Mouse (Mus musculus) kidney, embryonic 16.5 days (tissue): ENCODE results near the gene Heatr9. TPM values are rescaled to one million over a fixed set of nuclear protein-coding genes. Genes with fewer than 3 reads are reported as not detected.

Source experiments
- ATAC-seq: fragments of 200-750 bp; cut with Nextera tagmentation; 2 replicates; pipeline ENCODE4 v1.8.0; 2017; ENCODE audit warnings: moderate TSS enrichment; ENCODE audit not compliant: low FRiP score, low TSS enrichment
- H3K27ac ChIP-seq: fragments of 300-500 bp; sonication (generic); 2 replicates; pipeline ENCODE4 v1.5.1; 2014; ENCODE audit warnings: low read length
- H3K27me3 ChIP-seq: fragments of 300-500 bp; sonication (generic); 2 replicates; pipeline ENCODE4 v1.6.1; 2014; ENCODE audit warnings: low read length, control low read depth, mixed read lengths; ENCODE audit not compliant: insufficient read depth
- H3K36me3 ChIP-seq: fragments of 300-500 bp; sonication (generic); 2 replicates; pipeline ENCODE4 v1.6.1; 2014; ENCODE audit warnings: low read length, control low read depth, mixed read lengths; ENCODE audit not compliant: insufficient read depth
- H3K4me1 ChIP-seq: fragments of 300-500 bp; sonication (generic); 2 replicates; pipeline ENCODE4 v1.6.1; 2014; ENCODE audit warnings: low read length, control low read depth, mixed read lengths; ENCODE audit not compliant: insufficient read depth
- H3K4me2 ChIP-seq: fragments of 300-500 bp; sonication (generic); replicated peaks from 2 replicates; pipeline ENCODE4 v1.6.1; 2014; ENCODE audit warnings: low read depth, low read length
- H3K4me3 ChIP-seq: fragments of 300-500 bp; sonication (generic); 2 replicates; pipeline ENCODE4 v1.5.1; 2014; ENCODE audit warnings: mild to moderate bottlenecking, low read length
- H3K9ac ChIP-seq: fragments of 300-500 bp; sonication (generic); replicated peaks from 2 replicates; pipeline ENCODE4 v1.6.1; 2014; ENCODE audit warnings: low read length
- H3K9me3 ChIP-seq: fragments of 300-500 bp; sonication (generic); 2 replicates; pipeline ENCODE4 v1.6.1; 2016; ENCODE audit warnings: low read length, control low read depth
- WGBS: fragments of 180-500 bp; shearing (Covaris S2); extraction: QIAGEN DNeasy Blood & Tissue Kit; methylation state at CpG from one replicate; pipeline ENCODE4 v1.1.7; 2014; 5-methylcytosine and 5-hydroxymethylcytosine counted together
- polyA plus RNA-seq: library from polyadenylated mRNA; unstranded; fragments of >200 nt; fragmentation: Nextera tagmentation; extraction: Ambion mirVana; gene quantifications from 2 replicates; pipeline ENCODE4 v1.2.1, GENCODE M21; 2015

Gene Heatr9
- polyA plus RNA-seq, 1 experiment from 2014 or later: 0.07 TPM

- Histone ChIP-seq H3K4me1 (no peaks in the 10 kb centered on the region), H3K27ac (no peak overlapping the region), H3K9me3 (no peaks in the 10 kb centered on the region), H3K4me3 (no peak overlapping the region), H3K36me3 (peaks cover 8% of the 10 kb centered on the region), H3K9ac (no peak overlapping the region), H3K4me2 (no peak overlapping the region), H3K27me3 (no peaks in the 10 kb centered on the region)
- no peak for ATAC-seq
- 83% methylated on average over 4 of the region's 4 CpGs for WGBS
These were observed 30.5 kb downstream of the Heatr9 start for GRCm38 (mm10) chr11:83491488-83491887.

- H3K9me3 ChIP-seq: no peaks in the 10 kb centered on the region
- H3K27me3 ChIP-seq: no peaks in the 10 kb centered on the region
- under 1% methylated on average over 33 of the region's 52 CpGs for WGBS
- peak overlapping the region; percentile 91 for H3K27ac ChIP-seq
- ATAC-seq: peak; percentile 83
- H3K4me1 ChIP-seq: peaks cover 9% of the 10 kb centered on the region
- peak overlapping the region; percentile 70 for H3K4me2 ChIP-seq
- H3K36me3 ChIP-seq: peaks cover 8% of the 10 kb centered on the region
- peak overlapping the region; percentile 66 for H3K4me3 ChIP-seq
- peak overlapping the region; percentile 83 for H3K9ac ChIP-seq
These were observed 48.5 kb downstream of the Heatr9 start for GRCm38 (mm10) chr11:83473235-83474016.

GRCm38 (mm10) chr11:83472324-83473234 is 49.4 kb downstream of the Heatr9 start, which contains the start of gene Taf15:
Gene Taf15, plus strand, starts transcription at chr11:83473086.
- Histone ChIP-seq H3K4me3 (peak within 1 kb of the TSS; percentile 66), H3K4me2 (peak within 1 kb of the TSS; percentile 70), H3K27me3 (no peaks in the 10 kb centered on the region), H3K9ac (peak within 1 kb of the TSS; percentile 83), H3K9me3 (no peaks in the 10 kb centered on the region), H3K36me3 (peaks cover 4% of the 10 kb centered on the region), H3K4me1 (peaks cover 9% of the 10 kb centered on the region), H3K27ac (peak within 1 kb of the TSS; percentile 91)
- peak; percentile 99 for ATAC-seq
- WGBS: under 1% methylated on average over 66 of the region's 66 CpGs

- Histone ChIP-seq H3K36me3 (peaks cover under 1% of the 10 kb centered on the region; the same call in 1 of the 2 replicates), H3K4me1 (peaks cover 9% of the 10 kb centered on the region), H3K27ac (no peak overlapping the region), H3K4me2 (peak overlapping the region; percentile 58), H3K9me3 (no peaks in the 10 kb centered on the region), H3K27me3 (no peaks in the 10 kb centered on the region), H3K4me3 (peak overlapping the region; percentile 66; the same call in 1 of the 2 replicates), H3K9ac (peak overlapping the region; percentile 66; the same call in 1 of the 2 replicates)
- 85% methylated on average over 2 of the region's 2 CpGs for WGBS
- no peak for ATAC-seq
These were observed 50.2 kb downstream of the Heatr9 start for GRCm38 (mm10) chr11:83471766-83472165.

- Histone ChIP-seq H3K27ac (no peak overlapping the region), H3K36me3 (no peaks in the 10 kb centered on the region), H3K4me3 (no peak overlapping the region), H3K4me2 (no peak overlapping the region), H3K4me1 (no peaks in the 10 kb centered on the region; the same call in 1 of the 2 replicates), H3K9me3 (no peaks in the 10 kb centered on the region), H3K27me3 (peaks cover 8% of the 10 kb centered on the region), H3K9ac (no peak overlapping the region)
- 91% methylated on average over 3 of the region's 3 CpGs for WGBS
- ATAC-seq: no peak
These were observed 53.2 kb downstream of the Heatr9 start for GRCm38 (mm10) chr11:83468765-83469164.

- Histone ChIP-seq H3K4me3 (no peak overlapping the region), H3K9me3 (no peaks in the 10 kb centered on the region), H3K4me1 (no peaks in the 10 kb centered on the region; the same call in 1 of the 2 replicates), H3K27ac (peak overlapping the region; percentile 47; the same call in 1 of the 2 replicates), H3K27me3 (peaks cover 12% of the 10 kb centered on the region), H3K36me3 (no peaks in the 10 kb centered on the region), H3K4me2 (no peak overlapping the region), H3K9ac (no peak overlapping the region)
- peak; percentile 64 for ATAC-seq
- 53% methylated on average over 11 of the region's 11 CpGs for WGBS
These were observed 54.8 kb downstream of the Heatr9 start for GRCm38 (mm10) chr11:83467120-83467652.

GRCm38 (mm10) chr11:83465976-83466375 is 56.0 kb downstream of the Heatr9 start:
- WGBS: 23% methylated on average over 2 of the region's 2 CpGs
- ATAC-seq: no peak

GRCm38 (mm10) chr11:83462711-83463244 is 59.2 kb downstream of the Heatr9 start, which contains the start of gene Mmp28:
Gene Mmp28, minus strand, starts transcription at chr11:83463071.
- Histone ChIP-seq H3K9me3 (no peaks in the 10 kb centered on the region), H3K27me3 (peaks cover 12% of the 10 kb centered on the region), H3K27ac (no peak within 1 kb of the TSS), H3K4me3 (peak within 1 kb of the TSS; percentile 68), H3K9ac (peak within 1 kb of the TSS; percentile 70), H3K4me1 (no peaks in the 10 kb centered on the region), H3K4me2 (peak within 1 kb of the TSS; percentile 97), H3K36me3 (no peaks in the 10 kb centered on the region)
- ATAC-seq: peak; percentile 75
- WGBS: under 1% methylated on average over 34 of the region's 42 CpGs

More at GRCm38 (mm10) chr11:83465976-83466375, 56.0 kb downstream of the Heatr9 start:
- H3K9me3 ChIP-seq: no peaks in the 10 kb centered on the region
- H3K27me3 ChIP-seq: peaks cover 12% of the 10 kb centered on the region
- no peak overlapping the region for H3K9ac ChIP-seq
- H3K4me1 ChIP-seq: no peaks in the 10 kb centered on the region
- no peak overlapping the region for H3K4me2 ChIP-seq
- H3K4me3 ChIP-seq: no peak overlapping the region
- no peak overlapping the region for H3K27ac ChIP-seq
- no peaks in the 10 kb centered on the region for H3K36me3 ChIP-seq
